Mouse (Mus musculus) kidney, postnatal 10 days (tissue): Measurements from ENCODE around the gene Smg1.
A peak's percentile ranks its signal among the peaks of the same experiment; 100 is the strongest.
"Not testable (repeated sequence)": the region's sequence is repeated elsewhere in the genome, so short reads cannot be mapped to it uniquely, and the experiment has no call there.

Experiments
- DNase-seq: peaks from one replicate; pipeline ENCODE4 v3.0.0; 2021; ENCODE audit warnings: mixed read lengths

The Smg1 gene

GRCm38 (mm10) chr7:118248069-118248468 lies 4.6 kb upstream of the Smg1 start:
- DNase-seq, result no peak

- DNase-seq, result no peak
These were observed 1.8 kb upstream of the Smg1 start for GRCm38 (mm10) chr7:118245260-118245659.

- DNase-seq, result no peak
These were observed 508 bp downstream of the Smg1 start for GRCm38 (mm10) chr7:118242911-118243412.

DNA sequence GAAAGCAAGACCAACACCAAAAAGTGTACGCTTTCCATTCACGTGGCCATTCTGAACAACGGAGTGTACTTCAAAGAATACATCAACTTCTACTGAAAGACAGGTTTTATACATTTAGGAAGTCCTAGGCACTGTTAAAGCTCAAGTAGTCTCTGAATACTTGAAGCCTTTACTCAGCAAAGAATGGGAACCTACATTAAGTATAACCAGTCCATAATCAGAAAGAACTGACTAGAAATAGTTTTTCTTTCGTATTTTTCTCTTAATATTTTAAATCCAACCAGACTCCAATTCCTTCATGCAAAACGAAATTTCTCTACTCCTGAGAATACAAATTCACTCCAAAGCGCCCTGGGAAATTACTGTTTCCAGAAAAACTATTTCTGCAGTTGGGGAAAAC lies 1.2 kb downstream of the Smg1 start:
- DNase-seq, result no peak

DNA sequence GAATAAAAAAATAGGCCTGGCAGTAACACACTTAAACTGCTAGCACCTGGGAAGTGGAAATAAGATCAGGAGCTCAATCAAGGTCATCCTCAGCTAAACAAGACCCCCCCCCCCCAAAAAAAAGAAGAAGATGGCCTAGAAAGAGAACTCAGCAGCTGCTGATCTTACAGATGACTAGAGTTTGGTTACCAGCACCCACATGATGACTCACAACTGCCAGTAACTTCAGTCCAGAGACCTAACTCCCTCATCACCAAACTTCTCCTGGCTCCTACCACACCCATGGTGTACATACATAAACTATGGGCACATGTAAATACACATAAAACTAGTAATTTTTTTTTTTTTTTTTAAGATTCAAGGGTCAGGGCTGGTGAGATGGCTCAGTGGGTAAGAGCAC lies 3.1 kb downstream of the Smg1 start:
- no peak for DNase-seq

- DNase-seq, result no peak
These were observed 3.5 kb downstream of the Smg1 start for GRCm38 (mm10) chr7:118239996-118240395.

DNA sequence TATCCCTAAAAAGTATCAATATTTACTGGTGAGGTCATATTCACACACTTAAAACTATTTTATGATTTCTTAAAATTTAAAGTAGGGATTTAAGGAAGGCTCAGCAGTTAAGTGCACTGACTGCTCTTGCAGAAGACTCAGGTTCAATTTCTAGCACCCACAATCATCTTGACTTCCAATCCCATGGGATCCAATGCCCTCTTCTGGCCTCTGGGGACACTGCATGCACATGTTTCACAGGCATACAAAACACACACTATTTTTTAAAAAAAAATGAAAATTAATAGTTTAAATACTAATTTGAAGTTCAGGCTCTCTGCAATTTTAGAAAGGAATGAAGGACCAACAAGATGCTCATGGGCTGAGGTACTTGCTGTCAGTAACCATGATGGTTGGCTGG lies 6.5 kb downstream of the Smg1 start:
- DNase-seq, result peak; percentile 13

- DNase-seq, result no peak
These were observed 9.2 kb downstream of the Smg1 start for GRCm38 (mm10) chr7:118234236-118234635.

- no peak for DNase-seq
These were observed 10.9 kb downstream of the Smg1 start for GRCm38 (mm10) chr7:118232613-118233012.

DNA sequence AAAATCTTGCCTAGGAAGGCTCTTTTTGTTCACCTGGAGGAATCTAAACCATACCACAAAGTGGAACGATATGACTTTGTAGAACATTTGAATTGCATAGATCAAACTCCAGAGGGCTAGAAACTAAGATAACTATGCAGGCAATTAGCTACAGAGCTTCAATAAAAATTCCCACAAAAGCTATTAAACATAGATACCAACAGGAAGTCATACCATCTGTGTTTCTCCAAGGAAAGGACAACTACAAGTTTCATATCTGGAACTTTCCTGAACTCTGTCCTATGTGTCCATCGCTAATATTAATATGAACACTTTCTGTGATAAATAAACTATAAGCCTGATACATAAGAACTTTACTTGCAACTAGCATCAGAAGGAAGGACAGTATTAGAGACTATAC lies 23.7 kb downstream of the Smg1 start:
- no peak for DNase-seq

DNA sequence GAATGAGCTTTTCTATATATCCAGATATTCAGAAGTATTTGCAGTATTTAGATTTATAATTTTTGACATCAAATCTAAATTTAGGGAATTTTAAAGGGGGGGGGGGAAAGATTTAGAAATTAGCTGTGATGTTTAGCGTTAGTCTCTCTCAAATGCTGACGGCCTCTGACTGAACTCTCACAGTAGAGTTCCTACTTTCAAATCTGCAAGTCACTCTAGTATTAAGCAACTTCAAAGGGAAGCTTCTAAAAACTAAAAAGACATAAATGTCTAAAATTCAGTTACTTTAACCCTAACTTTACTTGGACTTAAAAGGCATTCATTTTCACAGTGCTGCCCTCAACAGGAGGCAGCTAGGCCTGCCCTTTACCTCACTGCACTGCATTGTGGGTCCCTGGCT lies 37.1 kb downstream of the Smg1 start:
- no peak for DNase-seq

DNA sequence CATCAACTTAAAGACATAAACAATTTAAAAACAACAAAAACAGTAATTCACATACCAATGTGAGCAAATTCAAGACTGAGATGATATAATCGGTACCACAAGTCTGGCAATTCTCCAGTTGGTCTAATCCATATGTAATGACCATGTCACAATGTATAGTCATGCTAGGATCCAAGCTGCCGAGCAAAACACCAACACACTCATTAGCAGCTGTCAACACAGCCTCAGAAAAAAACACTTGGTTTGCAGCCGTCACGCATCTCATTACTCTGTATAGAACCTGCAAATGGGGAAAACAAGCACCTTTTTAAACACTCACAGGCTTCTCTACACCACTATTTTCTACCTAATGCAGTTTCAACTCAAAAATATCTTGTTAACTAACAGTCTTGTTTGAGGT lies 47.7 kb downstream of the Smg1 start:
- DNase-seq, result no peak

- no peak for DNase-seq
These were observed 57.6 kb downstream of the Smg1 start for GRCm38 (mm10) chr7:118185878-118186277.

DNA sequence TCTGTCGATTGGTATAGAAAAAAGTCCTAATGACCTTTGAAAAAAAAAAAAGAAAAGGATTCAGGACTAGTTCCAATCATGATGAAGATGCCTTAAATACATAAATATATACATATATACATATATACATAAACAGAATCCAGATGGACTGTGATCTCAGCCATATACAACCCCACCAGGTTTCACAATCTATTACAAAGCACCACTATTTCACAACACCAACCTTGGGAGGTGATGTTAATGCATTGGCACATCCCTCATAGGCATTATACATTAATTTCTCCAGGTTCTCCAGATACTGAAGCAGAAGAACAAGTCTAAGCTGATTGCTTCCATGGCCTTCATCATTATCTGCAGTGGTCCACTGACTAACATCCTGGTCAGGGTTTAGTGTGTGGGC lies 58.9 kb downstream of the Smg1 start:
- no peak for DNase-seq

DNA sequence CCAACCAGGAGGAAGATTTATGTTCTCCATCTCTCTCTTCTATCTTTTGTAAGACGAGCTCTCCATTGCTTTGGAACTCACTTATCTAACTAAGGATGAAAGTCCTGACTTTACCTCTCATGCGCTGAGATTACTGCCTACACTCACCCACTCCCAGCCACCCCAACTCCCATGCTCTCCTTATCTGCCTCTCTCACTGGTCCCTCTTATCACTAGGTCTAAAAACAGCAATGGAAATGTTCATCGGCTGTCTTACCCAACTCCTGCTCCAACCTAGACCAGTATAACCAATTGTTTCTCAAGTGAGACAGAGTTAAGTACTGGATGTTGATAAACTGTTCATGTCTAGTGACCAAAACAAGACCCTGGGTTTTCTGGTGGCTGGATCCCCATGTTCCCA lies 62.3 kb downstream of the Smg1 start:
- DNase-seq, result no peak

GRCm38 (mm10) chr7:118179782-118180181 lies 63.7 kb downstream of the Smg1 start:
- DNase-seq, result no peak

- DNase-seq, result no peak
These were observed 67.6 kb downstream of the Smg1 start for GRCm38 (mm10) chr7:118175821-118176355.

GRCm38 (mm10) chr7:118170125-118170524 lies 73.3 kb downstream of the Smg1 start:
- not testable (repeated sequence) for DNase-seq

GRCm38 (mm10) chr7:118163006-118163405 lies 80.5 kb downstream of the Smg1 start:
- DNase-seq, result no peak

GRCm38 (mm10) chr7:118160121-118160520 lies 83.3 kb downstream of the Smg1 start:
- no peak for DNase-seq

DNA sequence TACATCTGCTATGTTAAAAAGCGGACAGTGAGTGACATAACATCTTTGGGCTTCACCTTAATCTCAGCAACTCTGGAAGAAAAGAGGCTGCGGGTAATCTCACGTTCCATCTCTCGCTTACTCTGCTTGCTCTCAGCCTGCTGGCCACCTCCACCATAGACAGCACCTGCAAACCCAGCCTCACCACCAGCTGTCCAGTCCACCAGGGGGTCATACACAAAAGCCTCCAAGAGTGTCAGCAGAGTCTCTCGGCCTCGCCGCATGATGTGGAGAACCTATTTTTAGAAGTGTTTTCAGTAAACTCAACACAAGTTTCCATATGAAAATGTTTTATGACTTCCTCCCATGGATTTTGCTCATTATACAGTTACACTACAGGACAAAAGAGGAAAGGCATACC lies 87.0 kb downstream of the Smg1 start:
- DNase-seq, result no peak

- DNase-seq, result no peak
These were observed 89.3 kb downstream of the Smg1 start for GRCm38 (mm10) chr7:118154150-118154549.

GRCm38 (mm10) chr7:118143602-118144001 lies 99.9 kb downstream of the Smg1 start:
- no peak for DNase-seq

- no peak for DNase-seq
These were observed 100.3 kb downstream of the Smg1 start for GRCm38 (mm10) chr7:118143123-118143522.

DNA sequence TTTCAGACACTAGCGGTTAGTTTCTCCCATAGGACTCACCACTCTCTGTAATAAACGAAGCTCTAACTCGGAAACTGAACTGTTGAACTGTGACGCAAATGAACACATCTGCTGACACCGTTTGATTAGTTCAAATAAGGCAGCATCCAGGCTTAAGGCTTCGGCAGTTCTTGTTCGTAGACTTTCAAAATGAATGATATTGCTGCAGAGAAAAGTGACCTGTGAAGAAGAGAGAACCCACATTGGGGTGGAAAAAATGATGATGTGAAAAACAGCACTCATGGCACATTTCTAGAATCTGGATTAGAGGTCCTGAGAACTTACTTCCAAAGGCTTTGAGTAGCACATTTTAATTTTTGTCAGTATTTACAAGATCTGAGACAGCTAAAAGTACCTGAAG lies 102.2 kb downstream of the Smg1 start:
- no peak for DNase-seq

GRCm38 (mm10) chr7:118135128-118135527 lies 108.3 kb downstream of the Smg1 start:
- no peak for DNase-seq
